Mouse (Mus musculus): ENCODE results near the gene C130050O18Rik.

C130050O18Rik gene

DNA sequence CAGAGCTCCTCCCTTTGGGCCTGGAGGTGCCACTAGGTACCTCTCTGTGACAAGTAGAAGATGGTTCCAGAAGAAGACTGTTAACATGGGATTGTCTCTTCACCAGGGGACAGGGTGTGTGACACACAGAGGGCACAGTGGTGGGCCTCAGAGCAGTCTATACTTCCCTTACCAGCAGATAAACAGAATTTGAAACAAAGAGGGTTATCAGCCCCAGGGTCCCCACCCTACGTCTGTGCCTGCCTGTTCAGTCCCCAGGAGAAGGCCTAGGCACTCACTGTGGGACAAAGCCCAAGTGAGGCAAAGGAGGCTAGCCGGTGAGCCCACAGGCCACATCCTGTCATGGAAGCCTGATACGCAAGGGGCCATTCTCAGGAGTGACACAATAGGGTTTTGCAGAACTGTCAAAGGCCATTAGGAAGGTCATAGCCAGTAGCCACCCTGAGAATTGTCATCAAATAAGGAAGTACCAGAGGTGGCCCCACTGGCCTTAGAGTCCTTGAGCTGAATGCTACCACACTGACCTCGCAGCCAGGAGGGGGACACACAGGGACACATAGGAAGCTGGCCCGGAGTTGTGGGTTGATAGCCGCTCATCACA, at the start of gene C130050O18Rik:
Gene C130050O18Rik (plus strand): TSS at position 480 of the 601 bp plus-strand sequence.
- peak; percentile 23 to 37 for DNase-seq (ENCODE audit: low spot score in 2 of 2)

- peak in 1 of 2 experiments; percentile 68 for DNase-seq (ENCODE audit: low spot score in 2 of 2)
These were observed 46.4 kb upstream of the C130050O18Rik start for GRCm38 (mm10) chr5:139358653-139359052.

DNA sequence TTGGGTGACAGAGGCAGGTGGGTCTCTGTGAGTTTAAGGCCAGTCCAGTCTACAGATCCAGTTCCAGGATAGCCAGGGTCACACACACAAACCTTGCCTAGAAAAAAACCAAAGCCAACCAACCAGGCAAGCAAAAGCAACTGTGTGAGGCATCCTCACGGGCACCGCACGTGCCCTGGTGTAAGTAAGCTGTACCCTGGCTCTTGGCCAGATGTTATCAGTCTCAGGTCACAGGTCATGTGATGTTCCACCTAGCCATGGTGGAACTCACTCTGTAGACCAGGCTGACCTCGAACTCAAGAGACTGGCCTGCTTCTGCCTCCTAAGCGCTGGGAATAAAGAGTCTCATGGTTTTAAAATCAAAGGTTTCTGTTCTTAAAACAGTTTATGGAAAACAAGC, 45.8 kb upstream of the C130050O18Rik start:
- no peak for DNase-seq (ENCODE audit: low spot score in 2 of 2)

GRCm38 (mm10) chr5:139363858-139364257, 41.2 kb upstream of the C130050O18Rik start:
- no peak for DNase-seq (ENCODE audit: low spot score in 2 of 2)

- DNase-seq (ENCODE audit: low spot score in 2 of 2), result peak; percentile 94 to 95
These were observed 40.7 kb upstream of the C130050O18Rik start for GRCm38 (mm10) chr5:139364260-139364910.

GRCm38 (mm10) chr5:139364911-139365571, 40.0 kb upstream of the C130050O18Rik start:
- DNase-seq (ENCODE audit: low spot score in 2 of 2), result no peak

GRCm38 (mm10) chr5:139365827-139366226, 39.3 kb upstream of the C130050O18Rik start:
- DNase-seq (ENCODE audit: low spot score in 2 of 2), result peak in 1 of 2 experiments; percentile 41

DNA sequence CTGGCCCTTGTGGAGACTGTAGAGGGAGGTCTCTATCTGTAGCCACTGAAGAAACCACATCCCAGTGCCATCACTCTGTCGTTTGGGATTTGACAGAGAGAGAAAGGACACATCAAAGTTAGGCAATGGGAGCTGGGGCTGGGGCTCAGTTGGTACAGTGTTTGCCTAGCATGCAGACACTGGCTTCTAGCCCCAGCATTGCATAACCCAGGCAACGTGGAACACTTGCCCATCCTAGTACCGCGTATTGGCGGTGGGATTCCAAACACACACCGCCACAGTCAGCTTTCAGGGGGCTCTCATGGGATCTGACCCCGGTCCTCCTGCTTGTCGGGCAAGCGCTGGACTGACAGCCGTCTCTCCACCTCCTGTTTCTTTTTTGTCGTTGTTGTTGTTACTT, 38.6 kb upstream of the C130050O18Rik start:
- no peak for DNase-seq (ENCODE audit: low spot score in 2 of 2)

DNA sequence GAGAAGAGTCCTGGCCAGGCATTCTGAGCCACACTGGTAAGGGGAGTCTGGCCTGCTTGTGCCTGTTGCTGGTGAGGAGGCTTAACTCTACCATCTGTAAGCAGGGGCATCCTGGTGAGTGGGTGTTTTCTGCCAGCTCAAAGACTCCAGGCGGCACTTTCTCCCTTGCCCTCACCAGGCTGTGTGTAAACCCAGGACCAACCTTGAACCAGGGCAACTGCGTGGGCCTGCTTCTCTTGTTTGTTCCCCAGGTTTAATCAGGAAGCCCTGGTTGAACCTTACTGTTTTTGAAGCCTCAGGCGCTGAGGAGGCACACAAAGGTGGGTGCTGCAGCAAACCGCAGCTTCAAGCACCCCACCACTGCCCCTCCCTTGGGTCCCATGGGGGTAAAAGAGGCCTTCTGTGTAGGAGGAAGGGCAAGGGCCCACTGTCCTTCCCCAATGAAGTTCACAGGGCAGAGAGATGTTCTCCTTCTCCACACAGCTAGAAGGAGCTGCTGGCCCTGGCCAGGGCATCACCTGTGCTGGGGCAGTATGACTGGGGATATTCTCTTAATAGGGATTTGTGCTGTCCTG, 37.1 kb upstream of the C130050O18Rik start:
- peak in 1 of 2 experiments; percentile 78 for DNase-seq (ENCODE audit: low spot score in 2 of 2)

DNA sequence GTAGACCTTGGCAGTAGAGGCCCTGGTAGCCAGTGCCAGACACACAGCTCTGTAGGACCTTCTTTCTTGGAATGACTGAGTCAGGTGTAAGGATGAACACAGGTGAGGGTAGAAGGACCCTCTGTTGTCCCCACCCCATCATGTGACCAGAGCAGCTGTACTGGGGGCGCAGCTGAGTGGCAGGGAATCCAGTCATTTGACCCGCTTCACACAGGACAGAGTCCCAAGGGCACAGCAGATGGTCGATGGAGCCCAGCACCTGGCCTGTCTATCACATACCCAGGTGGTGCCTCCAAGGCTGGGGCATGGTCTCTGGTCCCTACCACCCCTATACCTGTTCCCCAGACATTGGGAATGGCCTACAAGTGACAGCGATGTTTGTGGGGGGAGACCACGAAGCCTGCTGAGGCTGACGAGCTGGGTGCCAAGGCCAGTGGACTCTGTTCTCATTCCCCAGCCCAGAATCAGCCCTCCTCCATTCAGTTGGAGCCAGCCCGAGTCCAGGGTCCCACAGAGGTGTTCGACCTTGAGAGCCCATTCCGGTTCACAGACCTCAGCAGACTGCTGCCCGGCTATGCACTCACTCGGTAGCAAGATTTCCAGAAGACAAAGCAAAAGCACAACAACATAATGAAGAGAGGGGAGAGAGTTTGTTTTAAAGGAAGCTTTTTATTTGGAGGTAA, 36.3 kb upstream of the C130050O18Rik start:
- DNase-seq (ENCODE audit: low spot score in 2 of 2), result no peak

- DNase-seq (ENCODE audit: low spot score in 2 of 2), result no peak
These were observed 34.7 kb upstream of the C130050O18Rik start for GRCm38 (mm10) chr5:139370336-139370735.

DNA sequence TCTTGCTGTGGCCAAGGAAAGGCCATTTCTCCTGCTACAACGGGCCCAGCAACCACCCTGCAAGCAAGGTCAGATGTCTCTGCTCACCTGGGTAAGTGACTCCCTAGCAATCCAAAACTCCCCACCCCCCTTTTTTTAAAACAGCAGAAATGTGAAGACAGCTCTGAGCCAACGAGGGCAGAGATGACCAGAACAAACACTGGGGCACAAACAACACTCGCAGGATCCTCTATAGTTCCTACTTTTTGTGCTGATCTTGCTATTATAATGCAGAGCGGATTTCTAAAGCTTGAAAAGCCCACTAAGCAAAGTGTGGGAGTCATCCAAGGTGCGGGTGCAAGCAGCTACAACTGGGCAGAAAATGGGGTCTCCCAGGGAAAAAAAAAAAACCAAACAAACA, 34.0 kb upstream of the C130050O18Rik start:
- no peak for DNase-seq (ENCODE audit: low spot score in 2 of 2)

GRCm38 (mm10) chr5:139371631-139372401, 33.3 kb upstream of the C130050O18Rik start:
- peak; percentile 87 to 95 for DNase-seq (ENCODE audit: low spot score in 2 of 2)

GRCm38 (mm10) chr5:139373126-139373525, 32.0 kb upstream of the C130050O18Rik start:
- DNase-seq (ENCODE audit: low spot score in 2 of 2), result no peak

- DNase-seq (ENCODE audit: low spot score in 2 of 2), result no peak
These were observed 31.1 kb upstream of the C130050O18Rik start for GRCm38 (mm10) chr5:139373889-139374444.

- DNase-seq (ENCODE audit: low spot score in 2 of 2), result no peak
These were observed 30.2 kb upstream of the C130050O18Rik start for GRCm38 (mm10) chr5:139374841-139375240.

GRCm38 (mm10) chr5:139377468-139378270, 27.4 kb upstream of the C130050O18Rik start, which contains the start of gene Gpr146:
Gpr146 (plus strand) TSS chr5:139377697.
- peak; percentile 62 to 75 for DNase-seq (ENCODE audit: low spot score in 2 of 2)

- no peak for DNase-seq (ENCODE audit: low spot score in 2 of 2)
These were observed 26.9 kb upstream of the C130050O18Rik start for GRCm38 (mm10) chr5:139378271-139378556.

GRCm38 (mm10) chr5:139378986-139379629, 26.0 kb upstream of the C130050O18Rik start:
- DNase-seq (ENCODE audit: low spot score in 2 of 2), result peak; percentile 58 to 64
